Mouse (Mus musculus) intestine, embryonic 16.5 days (tissue): ENCODE measurements at regions not wholly inside any gene's neighbourhood (a gene's known extent, or its start where the extent isn't known, plus 50 kb on each side); places are given as distances from the start of the nearest gene placed in this dataset.
"Not testable (repeated sequence)": the region's sequence is repeated elsewhere in the genome, so short reads cannot be mapped to it uniquely, and the experiment has no call there.

Experiments used
- ATAC-seq: fragments of 200-750 bp; cut with Nextera tagmentation; 2 replicates; pipeline ENCODE4 v1.8.0; 2017; ENCODE audit warnings: moderate TSS enrichment, moderate library complexity
- H3K27ac ChIP-seq: fragments of 300-500 bp; sonication (generic); 2 replicates; pipeline ENCODE4 v1.5.1; 2014; ENCODE audit warnings: mild to moderate bottlenecking, low read length
- H3K27me3 ChIP-seq: fragments of 300-500 bp; sonication (generic); replicated peaks from 2 replicates; pipeline ENCODE4 v1.6.1; 2014; ENCODE audit warnings: low read length, control low read depth, mixed read lengths; ENCODE audit not compliant: control insufficient read depth, insufficient read depth
- H3K36me3 ChIP-seq: fragments of 300-500 bp; sonication (generic); 2 replicates; pipeline ENCODE4 v1.6.1; 2014; ENCODE audit warnings: low read length, control low read depth; ENCODE audit not compliant: control insufficient read depth, insufficient read depth
- H3K4me1 ChIP-seq: fragments of 300-500 bp; sonication (generic); 2 replicates; pipeline ENCODE4 v1.6.1; 2014; ENCODE audit warnings: low read length, control low read depth, mixed read lengths; ENCODE audit not compliant: control insufficient read depth, insufficient read depth
- H3K4me2 ChIP-seq: fragments of 300-500 bp; sonication (generic); 2 replicates; pipeline ENCODE4 v1.6.1; 2014; ENCODE audit warnings: low read depth, low read length, control low read depth
- H3K4me3 ChIP-seq: fragments of 300-500 bp; sonication (generic); 2 replicates; pipeline ENCODE4 v1.5.1; 2014; ENCODE audit warnings: mild to moderate bottlenecking, low read length
- H3K9ac ChIP-seq: fragments of 300-500 bp; sonication (generic); 2 replicates; pipeline ENCODE4 v1.6.1; 2014; ENCODE audit warnings: low read depth, low read length
- H3K9me3 ChIP-seq: fragments of 300-500 bp; sonication (generic); 2 replicates; pipeline ENCODE4 v1.6.1; 2016; ENCODE audit warnings: low read length, control low read depth; ENCODE audit not compliant: control insufficient read depth
- WGBS: fragments of 180-500 bp; shearing (Covaris S2); extraction: QIAGEN DNeasy Blood & Tissue Kit; methylation state at CpG from one replicate; pipeline ENCODE4 v1.1.7; 2014; 5-methylcytosine and 5-hydroxymethylcytosine counted together

DNA sequence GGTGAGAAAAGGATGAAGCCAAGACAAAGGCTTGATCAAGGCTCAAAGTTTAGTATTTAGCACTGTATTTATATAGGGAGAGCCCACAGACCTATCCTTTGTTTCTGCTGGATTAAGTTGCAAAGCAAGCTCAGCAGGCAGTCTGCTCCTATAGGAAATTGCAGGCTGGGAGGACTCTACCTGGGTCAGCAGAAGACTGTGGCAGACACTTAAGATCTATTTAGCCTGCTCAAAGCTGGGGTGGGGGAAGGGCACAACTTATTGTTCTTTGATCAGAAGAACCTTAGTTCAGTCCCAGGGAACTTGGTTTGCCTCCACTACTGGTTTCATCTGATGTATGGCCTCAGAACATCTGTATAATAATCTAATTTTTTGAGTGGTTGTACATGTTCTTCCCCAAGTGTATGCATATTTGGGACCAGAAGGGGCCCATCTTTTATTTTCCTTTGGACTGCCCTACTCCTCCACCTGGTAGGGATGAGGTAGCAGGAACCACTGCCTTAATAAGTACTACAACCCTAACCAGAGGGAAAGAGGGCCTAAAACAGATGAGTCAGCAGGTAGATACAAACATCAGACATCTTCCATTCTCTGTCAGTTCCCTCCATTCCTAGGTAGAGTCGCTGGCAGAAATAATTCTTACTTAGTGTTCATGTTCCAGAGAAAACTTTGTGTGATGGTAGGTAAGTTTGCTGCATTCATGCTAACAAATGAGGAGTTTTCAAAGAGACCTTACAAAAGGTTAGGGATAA, 159.1 kb downstream of the Akr1d1 start:
- 22% methylated on average over 1 of the region's 1 CpGs for WGBS
- no peak overlapping the region for H3K27ac ChIP-seq
- ATAC-seq, result no peak
- no peak overlapping the region for H3K4me3 ChIP-seq
- peaks cover 3% of the 10 kb centered on the region; the same call in 1 of the 2 replicates for H3K9me3 ChIP-seq
- H3K27me3 ChIP-seq, result no peaks in the 10 kb centered on the region
- H3K36me3 ChIP-seq, result no peaks in the 10 kb centered on the region
- H3K4me2 ChIP-seq, result no peak overlapping the region
- H3K9ac ChIP-seq, result no peak overlapping the region
- no peaks in the 10 kb centered on the region for H3K4me1 ChIP-seq

DNA sequence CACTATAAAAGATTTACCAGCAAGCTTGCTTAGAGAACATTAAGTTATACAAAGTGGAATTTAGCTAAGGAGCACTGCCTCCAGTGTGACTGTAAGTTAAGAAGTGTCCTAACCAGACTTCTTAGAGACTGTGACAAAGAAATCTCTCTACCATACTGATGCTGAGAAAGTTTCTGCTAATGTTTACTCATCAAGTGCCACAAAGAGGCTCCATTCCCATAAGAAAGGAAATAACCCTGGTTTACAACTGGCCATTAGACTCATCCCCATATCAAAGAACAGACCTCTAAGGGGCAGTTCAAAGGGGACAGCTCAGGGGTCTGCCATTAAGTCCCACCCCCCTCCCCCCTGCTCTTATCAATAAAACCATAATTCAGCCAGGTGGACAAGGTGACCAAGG, 159.7 kb downstream of the Akr1d1 start:
- Histone ChIP-seq H3K4me1 (no peaks in the 10 kb centered on the region), H3K9ac (no peak overlapping the region), H3K27me3 (no peaks in the 10 kb centered on the region), H3K36me3 (no peaks in the 10 kb centered on the region), H3K9me3 (peaks cover 3% of the 10 kb centered on the region; the same call in 1 of the 2 replicates), H3K4me2 (no peak overlapping the region), H3K27ac (no peak overlapping the region), H3K4me3 (no peak overlapping the region)
- ATAC-seq, result no peak

DNA sequence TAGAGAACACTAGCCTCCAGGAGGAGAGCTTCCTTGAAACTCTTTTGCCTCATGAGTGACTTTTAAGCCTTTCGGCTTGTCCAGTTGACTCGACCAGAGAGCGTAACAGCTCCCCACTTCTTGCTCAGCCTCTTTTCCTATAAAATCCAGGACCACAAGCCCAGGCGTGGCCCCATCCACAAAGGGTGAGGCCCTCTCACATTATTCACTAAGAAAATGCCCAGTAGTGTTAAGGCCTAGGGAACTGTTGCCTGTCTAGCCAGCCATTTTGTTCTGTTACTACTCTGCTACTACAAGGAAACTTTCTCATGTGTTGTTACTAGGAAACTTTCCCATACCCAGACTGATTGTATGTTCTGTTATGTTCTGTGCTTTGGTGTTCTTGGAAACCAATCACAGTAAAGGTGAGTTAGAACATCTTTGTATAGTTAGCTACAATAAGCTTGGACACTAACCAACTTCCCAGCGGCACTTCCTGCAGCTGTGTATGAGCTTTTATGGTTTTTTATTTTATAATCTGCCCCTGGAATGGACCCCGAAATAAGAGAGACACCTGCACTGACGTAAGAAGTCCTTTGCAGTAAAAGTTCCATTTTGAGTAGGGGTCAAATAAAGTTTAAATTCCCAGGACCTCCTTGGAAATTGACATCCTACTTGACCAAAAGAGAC, 162.1 kb downstream of the Akr1d1 start:
- H3K27ac ChIP-seq, result no peak overlapping the region
- no peak for ATAC-seq
- H3K27me3 ChIP-seq, result no peaks in the 10 kb centered on the region
- 91% methylated on average over 7 of the region's 7 CpGs for WGBS
- no peak overlapping the region for H3K9ac ChIP-seq
- H3K4me2 ChIP-seq, result no peak overlapping the region
- no peaks in the 10 kb centered on the region for H3K4me1 ChIP-seq
- H3K9me3 ChIP-seq, result no peaks in the 10 kb centered on the region
- no peaks in the 10 kb centered on the region for H3K36me3 ChIP-seq
- H3K4me3 ChIP-seq, result no peak overlapping the region

DNA sequence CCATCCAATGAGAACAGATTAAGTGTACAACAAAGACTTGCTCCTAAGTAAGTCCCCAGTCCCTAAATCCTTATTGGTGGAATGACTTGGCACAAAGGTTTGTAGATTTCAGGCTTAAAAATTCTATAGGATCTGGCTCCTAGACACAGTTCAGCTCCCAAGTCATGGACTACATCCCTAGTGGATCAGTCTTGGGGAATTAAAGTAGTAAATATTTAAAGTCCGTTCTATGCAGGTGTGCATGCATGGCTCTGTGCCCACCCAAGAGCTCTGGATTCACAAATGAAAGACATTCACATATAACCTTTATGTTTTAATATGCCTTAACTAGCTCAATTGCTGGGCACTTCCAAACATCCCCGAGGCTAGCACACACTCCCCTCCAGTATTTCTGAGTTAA, 162.8 kb downstream of the Akr1d1 start:
- no peaks in the 10 kb centered on the region for H3K36me3 ChIP-seq
- no peak overlapping the region for H3K27ac ChIP-seq
- 86% methylated on average over 2 of the region's 2 CpGs for WGBS
- no peak for ATAC-seq
- no peak overlapping the region for H3K9ac ChIP-seq
- no peak overlapping the region for H3K4me3 ChIP-seq
- no peaks in the 10 kb centered on the region for H3K9me3 ChIP-seq
- H3K4me2 ChIP-seq, result no peak overlapping the region
- no peaks in the 10 kb centered on the region for H3K4me1 ChIP-seq
- H3K27me3 ChIP-seq, result no peaks in the 10 kb centered on the region

DNA sequence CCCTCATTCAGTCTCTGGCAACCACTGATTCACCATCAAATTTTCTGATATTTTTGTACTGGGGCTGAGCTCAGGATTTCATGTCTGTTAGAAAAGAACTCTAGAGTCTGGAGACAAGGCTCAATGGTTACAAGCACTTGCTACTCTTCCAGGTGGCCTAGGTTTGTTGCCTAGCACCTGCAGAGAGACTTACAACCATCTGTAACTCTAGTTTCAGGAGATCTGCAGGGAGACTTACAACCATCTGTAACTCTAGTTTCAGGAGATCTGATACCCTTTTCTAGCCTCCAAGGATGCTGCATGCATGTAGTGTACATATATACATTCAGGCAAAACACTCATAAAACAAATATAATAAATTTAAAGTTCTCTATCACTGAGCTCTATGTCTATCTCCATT, 166.1 kb downstream of the Akr1d1 start:
- Histone ChIP-seq H3K4me2 (no peak overlapping the region), H3K4me3 (no peak overlapping the region), H3K27ac (no peak overlapping the region), H3K36me3 (no peaks in the 10 kb centered on the region), H3K4me1 (no peaks in the 10 kb centered on the region), H3K9me3 (no peaks in the 10 kb centered on the region), H3K27me3 (no peaks in the 10 kb centered on the region), H3K9ac (no peak overlapping the region)
- ATAC-seq, result no peak

DNA sequence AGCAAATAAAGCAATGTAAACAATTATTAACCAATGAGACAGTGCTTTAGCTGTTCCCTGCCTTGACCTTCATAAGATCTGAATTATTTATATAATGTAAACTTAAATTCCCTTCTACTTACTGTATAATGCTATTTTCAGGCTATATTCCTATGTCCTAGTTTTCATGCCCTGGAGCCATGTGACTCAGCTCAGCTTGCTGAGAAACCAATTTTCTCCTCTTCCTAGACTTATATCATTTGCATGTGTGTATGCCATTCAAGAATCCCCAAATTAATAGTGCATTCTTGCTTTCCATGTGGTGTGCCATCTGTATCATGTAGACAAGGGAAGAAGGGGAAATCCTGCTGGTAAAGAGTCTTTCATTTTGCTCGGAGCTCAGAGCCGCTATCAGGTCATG, 166.7 kb upstream of the Trim24 start:
- H3K4me1 ChIP-seq, result no peaks in the 10 kb centered on the region
- no peak overlapping the region for H3K4me2 ChIP-seq
- H3K9ac ChIP-seq, result no peak overlapping the region
- no peak overlapping the region for H3K27ac ChIP-seq
- no peaks in the 10 kb centered on the region for H3K36me3 ChIP-seq
- WGBS, result 94% methylated on average over 2 of the region's 2 CpGs
- no peak for ATAC-seq
- no peak overlapping the region for H3K4me3 ChIP-seq
- H3K27me3 ChIP-seq, result no peaks in the 10 kb centered on the region
- no peaks in the 10 kb centered on the region for H3K9me3 ChIP-seq

DNA sequence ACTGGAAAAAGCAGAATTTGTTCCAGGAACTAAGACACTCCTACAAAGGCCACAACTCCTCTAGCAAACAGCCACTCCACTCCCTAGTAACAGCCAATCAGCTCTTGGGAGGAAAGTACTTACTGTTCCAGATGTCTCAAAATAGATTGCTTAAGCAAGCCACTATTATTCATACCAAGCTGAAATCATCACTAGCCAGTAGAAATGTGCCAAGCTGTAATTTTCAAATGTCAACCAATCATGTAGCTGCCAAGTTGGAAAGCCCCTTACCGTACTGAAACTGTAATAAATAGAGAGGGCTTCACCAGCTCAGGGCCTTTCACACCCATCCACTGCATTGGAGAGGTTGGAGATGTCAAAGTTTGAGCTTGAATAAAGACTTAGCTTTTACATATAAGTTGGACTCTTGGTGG, 164.9 kb upstream of the Trim24 start:
- H3K9ac ChIP-seq, result no peak overlapping the region
- ATAC-seq, result no peak
- H3K4me3 ChIP-seq, result no peak overlapping the region
- no peak overlapping the region for H3K27ac ChIP-seq
- no peaks in the 10 kb centered on the region for H3K36me3 ChIP-seq
- 0 out of 2 replicates have a peak, but pooled peaks cover 4% of the 10 kb centered on the region for H3K9me3 ChIP-seq
- H3K4me2 ChIP-seq, result no peak overlapping the region
- no peaks in the 10 kb centered on the region for H3K27me3 ChIP-seq
- 63% methylated on average over 1 of the region's 1 CpGs for WGBS
- H3K4me1 ChIP-seq, result no peaks in the 10 kb centered on the region

DNA sequence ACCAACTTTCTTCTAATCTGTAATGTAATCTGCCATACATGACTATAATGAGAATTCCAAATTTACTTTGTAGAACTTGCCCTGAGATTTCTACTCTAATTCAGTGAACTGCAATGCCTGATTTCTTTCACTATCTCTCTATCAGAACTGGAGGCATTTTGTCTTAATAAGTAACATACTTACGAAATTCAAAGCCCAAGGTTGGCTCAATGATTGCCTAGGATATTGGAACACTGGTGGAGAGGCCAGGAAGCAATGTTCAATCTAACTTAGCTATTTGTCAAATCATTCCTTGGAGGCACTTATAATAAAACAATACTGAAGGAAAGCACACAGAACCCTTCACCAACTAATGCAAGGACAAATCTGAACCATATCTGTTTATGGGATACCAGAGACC, 162.9 kb upstream of the Trim24 start:
- H3K36me3 ChIP-seq, ATAC-seq, H3K9me3 ChIP-seq, H3K27ac ChIP-seq, H3K4me2 ChIP-seq, H3K4me1 ChIP-seq, H3K4me3 ChIP-seq, H3K9ac ChIP-seq, H3K27me3 ChIP-seq: not testable (repeated sequence)
- 90% methylated on average over 1 of the region's 1 CpGs for WGBS

DNA sequence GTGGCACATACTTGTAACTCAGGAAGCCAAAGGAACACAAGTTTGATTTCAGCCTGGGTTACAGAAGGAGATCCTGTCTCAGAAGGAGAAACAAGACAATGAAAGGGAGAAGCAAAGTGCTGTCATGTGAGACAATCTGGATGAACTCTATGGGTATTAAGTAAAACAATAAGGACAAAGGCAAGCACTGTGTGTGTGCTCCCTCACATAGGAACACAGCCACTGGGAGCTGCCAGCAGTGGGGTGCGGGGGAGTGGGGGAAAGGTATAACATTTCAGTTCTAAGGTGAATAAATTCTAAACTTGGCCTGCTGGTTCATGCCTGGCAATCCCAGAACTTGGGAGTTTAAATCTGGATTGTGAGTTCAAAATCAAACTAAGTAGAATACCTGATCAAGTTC, 158.8 kb upstream of the Trim24 start:
- no peaks in the 10 kb centered on the region for H3K27me3 ChIP-seq
- H3K9me3 ChIP-seq, result 0 out of 2 replicates have a peak, but pooled peaks cover 4% of the 10 kb centered on the region
- no peak overlapping the region for H3K9ac ChIP-seq
- 97% methylated on average over 1 of the region's 1 CpGs for WGBS
- no peaks in the 10 kb centered on the region for H3K36me3 ChIP-seq
- no peak overlapping the region for H3K4me3 ChIP-seq
- ATAC-seq, result no peak
- no peaks in the 10 kb centered on the region for H3K4me1 ChIP-seq
- no peak overlapping the region for H3K4me2 ChIP-seq
- no peak overlapping the region for H3K27ac ChIP-seq
